Mouse (Mus musculus): Measurements from ENCODE around the gene Olfr938. TPM values are rescaled to one million over a fixed set of nuclear protein-coding genes. Genes with fewer than 3 reads are reported as not detected.

Gene Olfr938
- not detected for total RNA-seq (2021)
- long read RNA-seq, experiment 1: 0 reads
- long read RNA-seq, experiment 2: 0 reads

- no peak for DNase-seq
Measured at GRCm38 (mm10) chr9:39078787-39079186, at the start of gene Olfr938. Gene Olfr938 (minus strand): TSS chr9:39078887.

GRCm38 (mm10) chr9:39127831-39128230 is 49.1 kb upstream of the Olfr938 start, which contains the start of gene Olfr27:
Gene Olfr27 (plus strand): TSS chr9:39128131.
- no peak for DNase-seq

- DNase-seq: no peak
Measured at GRCm38 (mm10) chr9:39127326-39127725, 48.6 kb upstream of the Olfr938 start.

- no peak for DNase-seq
Measured at GRCm38 (mm10) chr9:39064851-39065250, 13.8 kb downstream of the Olfr938 start, which contains the start of gene Olfr937. Gene Olfr937 (minus strand): TSS chr9:39064951.

Small RNA genes within 50 kb of the gene (microRNA-seq; reads per million reads assigned to microRNA genes)
- gene Gm25032 (0 reads per million in 2 experiments), gene Gm25529 (0 reads per million in 2 experiments)

Other genes starting within 250 kb of the Olfr938 start
- gene Olfr924, start 234.4 kb downstream of the Olfr938 start, total RNA-seq (2021): not detected
- gene Olfr26, start 223.8 kb downstream of the Olfr938 start, total RNA-seq (2021): not detected
- not detected for gene Olfr926, start 201.8 kb downstream of the Olfr938 start, total RNA-seq (2021)
- not detected for gene Olfr930, start 149.1 kb downstream of the Olfr938 start, total RNA-seq (2021)
- not detected for gene Olfr933, start 106.6 kb downstream of the Olfr938 start, total RNA-seq (2021)
- not detected for gene Olfr934, start 90.6 kb downstream of the Olfr938 start, total RNA-seq (2021)
- not detected for gene Olfr935, start 79.2 kb downstream of the Olfr938 start, total RNA-seq (2021)
- not detected for gene Olfr146, start 55.5 kb downstream of the Olfr938 start, total RNA-seq (2021)
- not detected for gene Olfr937, start 13.9 kb downstream of the Olfr938 start, total RNA-seq (2021)
- not detected for gene Olfr27, start 49.2 kb upstream of the Olfr938 start, total RNA-seq (2021)
- not detected for gene Olfr943, start 87.4 kb upstream of the Olfr938 start, total RNA-seq (2021)
- not detected for gene Olfr944, start 123.0 kb upstream of the Olfr938 start, total RNA-seq (2021)
- not detected for gene Olfr1537, start 171.1 kb upstream of the Olfr938 start, total RNA-seq (2021)
- not detected for gene Olfr945, start 197.9 kb upstream of the Olfr938 start, total RNA-seq (2021)
- not detected for gene Olfr948, start 247.2 kb upstream of the Olfr938 start, total RNA-seq (2021)